Comparison of ENCODE assay signal across 12 mouse cellular contexts in genomic region chrX:169302271-169303045, GRCm38 (mm10). TPM values are rescaled to one million over a fixed set of nuclear protein-coding genes. Genes with fewer than 3 reads are reported as not detected.
DNase-seq lines count a peak whose midpoint lies in the region; ATAC-seq and TF ChIP-seq lines count a peak whose summit lies in the region.
"Had no signal": no experiment of that assay in that cellular context is flagged by ENCODE, and none has a peak within 500 bp of the region (broad histone marks: within the 10 kb centered on the region; RNA-seq: fewer than 3 reads in every experiment).

No protein-coding gene starts in this region.

- H3K4me3 ChIP-seq in cerebellum, adult 2 months (replicated peaks; ENCODE audit: insufficient read depth, low read depth, low read length), result no peak overlapping the region
- H3K4me3 ChIP-seq: heart, embryonic 15.5 days; limb, embryonic 15.5 days; midbrain, embryonic 12.5 days had no signal

- no peak for TF ChIP-seq POLR2A in cerebellum, adult 2 months (IDR thresholded peaks at IDR 0.05; ENCODE audit: borderline replicate concordance, insufficient read depth, low read length)

- no peaks in the 10 kb centered on the region for H3K27me3 ChIP-seq in cerebellum, adult 2 months (ENCODE audit: control insufficient read depth, insufficient read depth, low read length)
- H3K27me3 ChIP-seq: heart, embryonic 15.5 days had no signal

- DNase-seq in cerebellum, postnatal 10 days, result peak; percentile 4
- DNase-seq in cerebellum, adult 2 months, result no peak
- peak; percentile 90 for DNase-seq in adipocyte (ENCODE audit: low spot score)
- peak; percentile 62 for DNase-seq in heart, adult 9 months (ENCODE audit: low spot score in 2 of 2)
- peak; percentile 4 to 20 for DNase-seq in kidney, postnatal 4 days
- no peak for DNase-seq in frontal cortex, adult 2 months (ENCODE audit: extremely low spot score in 1 of 2, low spot score in 1 of 2)
- no peak for DNase-seq in B cell, adult 2 months

- H3K4me1 ChIP-seq in cerebellum, adult 2 months (ENCODE audit: control insufficient read depth, insufficient read depth, low read length), result no peaks in the 10 kb centered on the region
- H3K4me1 ChIP-seq: heart, embryonic 15.5 days; limb, embryonic 15.5 days; midbrain, embryonic 12.5 days had no signal

- 58% methylated on average over 26 of the region's 26 CpGs for WGBS in cerebellum, adult 2 months

- TF ChIP-seq CTCF in cerebellum, adult 2 months (IDR thresholded peaks at IDR 0.05; ENCODE audit: borderline replicate concordance, insufficient read depth, low read depth, low read length), result no peak

- no peak for ATAC-seq in granulocyte monocyte progenitor cell, adult 5-6 weeks (replicated peaks; ENCODE audit: poor library complexity, severe bottlenecking)
- ATAC-seq: Patski had no signal

- H3K27ac ChIP-seq in cerebellum, adult 2 months (ENCODE audit: insufficient read depth, low read length), result no peak overlapping the region
- H3K27ac ChIP-seq: heart, embryonic 15.5 days; limb, embryonic 15.5 days; midbrain, embryonic 12.5 days had no signal

RNA-seq across cellular contexts. Expression of gene Hccs, which starts 17.7 kb away (rescaled TPM):
- polyA plus RNA-seq in cerebellum, adult 2 months (2012; rRNA removed), result 26.8 TPM in 2 replicates
- 30.7 and 33.7 TPM in 2 replicates for total RNA-seq in granulocyte monocyte progenitor cell, adult 5-6 weeks (2014; fragmentation: Nextera tagmentation)
- total RNA-seq in granulocyte monocyte progenitor cell, adult 5-6 weeks (2017), result 34.1 and 37.2 TPM in 2 replicates
- 24.9 and 26.8 TPM in 2 replicates for polyA plus RNA-seq in frontal cortex, adult 2 months (2012; rRNA removed)

Comparison
In these comparisons a context has a peak if more than half of its experiments do, and no peak if none do; other contexts are left out.
1. DNase-seq: peak in cerebellum, postnatal 10 days (2 of 2), adipocyte (single experiment), heart, adult 9 months (2 of 2) and kidney, postnatal 4 days (2 of 2); none in cerebellum, adult 2 months (0 of 2), frontal cortex, adult 2 months (0 of 2) and B cell, adult 2 months (0 of 2).